Mouse (Mus musculus): ENCODE measurements around the gene Gadd45g.

- no peak for TF ChIP-seq TBP (conservative IDR thresholded peaks at IDR 0.05; ENCODE audit: low read depth, low read length)
- TF ChIP-seq CTCF (conservative IDR thresholded peaks at IDR 0.05 in 1 of 2, IDR thresholded peaks at IDR 0.05 in 1 of 2; ENCODE audit: low read depth in 2 of 2, low read length in 2 of 2), result no peak
- TF ChIP-seq MAZ (IDR thresholded peaks at IDR 0.05; ENCODE audit: low read depth, low read length), result no peak
- no peak for TF ChIP-seq ELF1 (IDR thresholded peaks at IDR 0.05; ENCODE audit: low read depth, low read length)
- no peak for TF ChIP-seq POLR2AphosphoS2 (IDR thresholded peaks at IDR 0.05; ENCODE audit: low read depth, low read length)
These were observed 10.7 kb downstream of the Gadd45g start for GRCm38 (mm10) chr13:51857156-51857555.
